Mouse (Mus musculus): ENCODE data around the gene Cdc42. TPM values are rescaled to one million over a fixed set of nuclear protein-coding genes. Genes with fewer than 3 reads are reported as not detected.

Cdc42 gene
- polyA plus RNA-seq, 2 experiments: 91.6 to 259 TPM

DNA sequence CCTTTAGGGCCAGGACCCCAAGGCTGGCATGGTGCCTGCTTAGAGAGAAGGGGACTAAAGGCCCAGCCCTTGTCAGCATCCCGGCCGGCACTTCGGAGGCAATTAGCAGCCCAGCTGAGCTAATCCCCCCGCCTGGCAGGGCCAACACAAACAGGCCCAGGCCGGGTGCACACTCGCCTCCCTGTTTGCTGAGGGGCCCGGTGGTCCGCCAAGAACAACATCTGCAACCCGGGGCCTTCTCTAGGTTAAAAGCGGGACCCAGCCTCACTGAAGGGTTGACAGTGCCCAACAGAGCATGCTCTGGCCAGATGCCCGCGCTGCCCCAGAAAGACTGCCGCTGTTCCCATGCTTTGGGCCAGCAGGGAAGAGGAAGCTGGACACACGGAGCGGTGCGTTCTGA lies 55.9 kb downstream of the Cdc42 start:
- Histone ChIP-seq H3K4me1 (replicated peaks; ENCODE audit: control insufficient read depth in 2 of 2, insufficient read depth in 2 of 2, low read length in 1 of 2) (no peaks in the 10 kb centered on the region), H3K36me3 (replicated peaks; ENCODE audit: control insufficient read depth, insufficient read depth, low read depth) (no peaks in the 10 kb centered on the region), H3K9me3 (ENCODE audit: control insufficient read depth, low read length) (no peaks in the 10 kb centered on the region), H3K9ac (replicated peaks) (no peak overlapping the region), H3K4me3 (ENCODE audit: insufficient read depth in 1 of 2, low read depth in 2 of 2, low read length in 2 of 2) (no peak overlapping the region), H3K27ac (no peak overlapping the region), H3K27me3 (ENCODE audit: control insufficient read depth, insufficient read depth, low read length) (no peaks in the 10 kb centered on the region), H3K4me2 (ENCODE audit: low read depth) (no peak overlapping the region)
- ATAC-seq (ENCODE audit: insufficient read depth) (no peak), DNase-seq (ENCODE audit: low read depth in 3 of 3, low spot score in 3 of 3) (no peak)
- 77% methylated on average over 16 of the region's 16 CpGs for WGBS (ENCODE audit: insufficient replicate concordance)
- TF ChIP-seq EP300 (IDR thresholded peaks at IDR 0.05; ENCODE audit: low read depth): no peak
- TF ChIP-seq CTCF (IDR thresholded peaks at IDR 0.05; ENCODE audit: low read depth): no peak

DNA sequence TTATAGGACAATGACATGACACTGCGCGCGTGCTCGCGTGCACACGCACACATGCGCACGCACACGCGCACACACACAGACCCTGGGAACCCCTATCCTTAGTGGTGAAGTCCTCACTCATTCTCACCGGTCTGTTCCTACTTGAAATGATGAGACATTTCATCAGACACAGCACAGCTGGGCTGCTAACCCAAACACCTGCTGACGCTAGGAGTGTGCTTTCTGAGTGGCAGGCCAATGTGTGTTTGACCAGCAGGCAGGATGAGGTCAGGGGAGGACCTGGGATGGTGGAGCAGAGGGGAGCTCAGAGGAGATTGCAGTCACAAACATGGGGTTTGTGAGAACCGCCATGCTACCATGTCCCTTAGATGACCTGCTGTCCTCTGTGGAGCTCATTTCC lies 57.3 kb downstream of the Cdc42 start:
- H3K27me3 ChIP-seq (ENCODE audit: control insufficient read depth, insufficient read depth, low read length): no peaks in the 10 kb centered on the region
- 89% methylated on average over 13 of the region's 13 CpGs for WGBS (ENCODE audit: insufficient replicate concordance)

DNA sequence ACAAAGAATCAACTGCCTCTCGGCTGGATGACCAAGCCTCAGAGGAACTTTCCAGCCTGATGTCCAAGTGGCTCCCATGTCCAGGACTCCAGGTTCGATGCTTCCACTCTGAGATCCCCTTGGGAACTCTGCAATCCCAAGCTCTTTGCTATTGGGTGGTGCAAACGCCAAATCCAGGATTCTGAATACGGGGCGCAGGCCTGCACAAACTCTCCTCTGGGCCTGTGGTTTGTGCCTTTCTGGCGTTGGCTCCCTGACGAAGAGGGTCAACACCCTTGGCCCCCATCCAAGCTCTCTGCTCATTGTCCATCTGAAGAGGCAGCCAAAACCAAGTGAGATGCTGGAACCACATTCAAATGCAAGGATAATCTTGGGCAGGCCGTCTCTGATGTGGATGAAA lies 59.1 kb downstream of the Cdc42 start:
- 62% methylated on average over 8 of the region's 8 CpGs for WGBS (ENCODE audit: insufficient replicate concordance)
- H3K9ac ChIP-seq (replicated peaks): no peak overlapping the region
- no peaks in the 10 kb centered on the region for H3K4me1 ChIP-seq (replicated peaks; ENCODE audit: control insufficient read depth in 2 of 2, insufficient read depth in 2 of 2, low read length in 1 of 2)
- H3K9me3 ChIP-seq (ENCODE audit: control insufficient read depth, low read length): no peaks in the 10 kb centered on the region
- DNase-seq (ENCODE audit: low read depth in 3 of 3, low spot score in 3 of 3): no peak
- no peak overlapping the region for H3K4me2 ChIP-seq (ENCODE audit: low read depth)
- no peak for TF ChIP-seq EP300 (IDR thresholded peaks at IDR 0.05; ENCODE audit: low read depth)
- no peak for TF ChIP-seq CTCF (IDR thresholded peaks at IDR 0.05; ENCODE audit: low read depth)
- no peaks in the 10 kb centered on the region for H3K36me3 ChIP-seq (replicated peaks; ENCODE audit: control insufficient read depth, insufficient read depth, low read depth)
- ATAC-seq (ENCODE audit: insufficient read depth): no peak
- H3K27ac ChIP-seq: no peak overlapping the region
- no peak overlapping the region for H3K4me3 ChIP-seq (ENCODE audit: insufficient read depth in 1 of 2, low read depth in 2 of 2, low read length in 2 of 2)
- H3K27me3 ChIP-seq (ENCODE audit: control insufficient read depth, insufficient read depth, low read length): no peaks in the 10 kb centered on the region

More for the DNA sequence above, 57.3 kb downstream of the Cdc42 start:
- DNase-seq (ENCODE audit: low read depth in 3 of 3, low spot score in 3 of 3) (no peak), ATAC-seq (ENCODE audit: insufficient read depth) (no peak)
- H3K4me3 ChIP-seq (ENCODE audit: insufficient read depth in 1 of 2, low read depth in 2 of 2, low read length in 2 of 2): no peak overlapping the region
- no peak overlapping the region for H3K27ac ChIP-seq
- H3K4me2 ChIP-seq (ENCODE audit: low read depth): no peak overlapping the region
- no peak for TF ChIP-seq CTCF (IDR thresholded peaks at IDR 0.05; ENCODE audit: low read depth)
- TF ChIP-seq EP300 (IDR thresholded peaks at IDR 0.05; ENCODE audit: low read depth): no peak
- no peaks in the 10 kb centered on the region for H3K4me1 ChIP-seq (replicated peaks; ENCODE audit: control insufficient read depth in 2 of 2, insufficient read depth in 2 of 2, low read length in 1 of 2)
- H3K36me3 ChIP-seq (replicated peaks; ENCODE audit: control insufficient read depth, insufficient read depth, low read depth): no peaks in the 10 kb centered on the region
- H3K9ac ChIP-seq (replicated peaks): no peak overlapping the region
- H3K9me3 ChIP-seq (ENCODE audit: control insufficient read depth, low read length): no peaks in the 10 kb centered on the region

DNA sequence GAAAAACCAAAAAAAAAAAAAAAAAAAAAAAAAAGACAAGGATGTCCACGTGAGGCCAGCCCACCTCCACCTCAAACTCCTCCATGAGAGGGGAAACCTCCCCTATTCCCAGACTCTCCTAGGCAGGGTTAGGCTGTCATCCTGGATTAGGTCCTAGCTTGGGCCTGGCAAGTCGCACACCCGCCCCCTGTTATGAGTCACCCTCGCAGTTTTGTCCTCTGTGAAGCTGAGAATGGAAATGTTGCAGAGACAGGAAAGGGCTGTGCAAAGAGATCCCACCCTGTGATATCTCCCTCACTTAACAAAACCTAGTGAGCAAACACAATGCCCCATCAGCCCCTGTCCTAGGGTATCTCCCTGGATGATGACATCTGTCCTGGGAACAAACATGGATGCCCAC lies 59.9 kb downstream of the Cdc42 start:
- H3K4me3 ChIP-seq (ENCODE audit: insufficient read depth in 1 of 2, low read depth in 2 of 2, low read length in 2 of 2): no peak overlapping the region
- H3K36me3 ChIP-seq (replicated peaks; ENCODE audit: control insufficient read depth, insufficient read depth, low read depth): no peaks in the 10 kb centered on the region
- H3K9ac ChIP-seq (replicated peaks): no peak overlapping the region
- ATAC-seq (ENCODE audit: insufficient read depth) (no peak), DNase-seq (ENCODE audit: low read depth in 3 of 3, low spot score in 3 of 3) (no peak)
- TF ChIP-seq CTCF (IDR thresholded peaks at IDR 0.05; ENCODE audit: low read depth): no peak
- TF ChIP-seq EP300 (IDR thresholded peaks at IDR 0.05; ENCODE audit: low read depth): no peak
- no peak overlapping the region for H3K27ac ChIP-seq
- H3K4me1 ChIP-seq (replicated peaks; ENCODE audit: control insufficient read depth in 2 of 2, insufficient read depth in 2 of 2, low read length in 1 of 2): no peaks in the 10 kb centered on the region
- no peaks in the 10 kb centered on the region for H3K9me3 ChIP-seq (ENCODE audit: control insufficient read depth, low read length)
- H3K4me2 ChIP-seq (ENCODE audit: low read depth): no peak overlapping the region
- H3K27me3 ChIP-seq (ENCODE audit: control insufficient read depth, insufficient read depth, low read length): no peaks in the 10 kb centered on the region
- WGBS (ENCODE audit: insufficient replicate concordance): 53% methylated on average over 3 of the region's 4 CpGs

DNA sequence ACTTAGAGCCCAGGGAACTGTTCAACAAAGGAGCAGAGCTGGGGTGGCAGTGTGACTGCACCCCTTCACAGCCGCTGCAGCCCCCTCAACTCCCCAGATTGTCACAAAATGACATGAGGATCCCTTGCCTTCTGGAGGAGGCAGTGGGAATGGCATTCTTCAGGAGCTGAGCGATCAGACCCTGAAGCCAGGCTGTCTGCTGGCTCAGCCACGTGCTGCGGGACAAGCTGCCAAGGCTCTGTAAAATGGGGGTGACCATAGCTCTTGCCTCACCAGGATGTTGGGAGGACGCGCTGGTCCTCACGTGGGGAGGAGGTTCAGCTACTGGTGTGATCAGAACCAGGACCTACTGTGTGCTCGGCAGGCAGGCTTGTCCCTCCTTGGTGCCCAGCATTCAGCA lies 62.6 kb downstream of the Cdc42 start:
- WGBS (ENCODE audit: insufficient replicate concordance): 68% methylated on average over 8 of the region's 8 CpGs

More for the DNA sequence above, 62.6 kb downstream of the Cdc42 start:
- no peak overlapping the region for H3K4me2 ChIP-seq (ENCODE audit: low read depth)
- no peaks in the 10 kb centered on the region for H3K4me1 ChIP-seq (replicated peaks; ENCODE audit: control insufficient read depth in 2 of 2, insufficient read depth in 2 of 2, low read length in 1 of 2)
- DNase-seq (ENCODE audit: low read depth in 3 of 3, low spot score in 3 of 3): no peak
- no peak for ATAC-seq (ENCODE audit: insufficient read depth)
- H3K4me3 ChIP-seq (ENCODE audit: insufficient read depth in 1 of 2, low read depth in 2 of 2, low read length in 2 of 2): no peak overlapping the region
- TF ChIP-seq EP300 (IDR thresholded peaks at IDR 0.05; ENCODE audit: low read depth) (no peak), CTCF (IDR thresholded peaks at IDR 0.05; ENCODE audit: low read depth) (no peak)
- H3K27me3 ChIP-seq (ENCODE audit: control insufficient read depth, insufficient read depth, low read length): no peaks in the 10 kb centered on the region; the same call in 1 of the 2 replicates
- H3K36me3 ChIP-seq (replicated peaks; ENCODE audit: control insufficient read depth, insufficient read depth, low read depth): no peaks in the 10 kb centered on the region
- no peak overlapping the region for H3K27ac ChIP-seq
- H3K9ac ChIP-seq (replicated peaks): no peak overlapping the region
- H3K9me3 ChIP-seq (ENCODE audit: control insufficient read depth, low read length): no peaks in the 10 kb centered on the region

Measured in liver, embryonic 14.5 days (tissue).